Mouse (Mus musculus) left cerebral cortex, adult 2 months (tissue): ENCODE measurements around the gene Col8a2. TPM values are rescaled to one million over a fixed set of nuclear protein-coding genes. Genes with fewer than 3 reads are reported as not detected.

Experiments
- DNase-seq, 2 experiments: peaks; one replicate each; pipeline ENCODE4 v3.0.0; 2021 to 2022; ENCODE audit warnings: low spot score in 2 of 2, mixed read lengths in 1 of 2; ENCODE audit errors: extremely low spot score in 1 of 2
- H3K27ac ChIP-seq: fragments of 200-600 bp; 2 replicates; pipeline ENCODE4 v1.8.1; 2022
- H3K4me3 ChIP-seq: fragments of 200-600 bp; 2 replicates; pipeline ENCODE4 v1.8.1; 2022
- CTCF ChIP-seq: fragments of 200-600 bp; IDR thresholded peaks from 2 replicates; pipeline ENCODE4 v1.8.1; 2022; ENCODE audit warnings: antibody characterized with exemption, mild to moderate bottlenecking, moderate library complexity
- intact Hi-C: fragments of 180-260 bp; cut with DNase I; formaldehyde crosslinking; loops from one replicate; pipeline ENCODE4 v1.15.1; 2025
- total RNA-seq, 2 experiments: library from RNA; stranded (reverse); gene quantifications; 2 replicates each; pipeline ENCODE4 v1.2.3; 2021

Gene Col8a2
- total RNA-seq, 2 experiments from 2014 or later: 1.9 to 3.0 TPM

GRCm38 (mm10) chr4:126261675-126262074, 24.9 kb upstream of the Col8a2 start:
- no peak for DNase-seq
- TF ChIP-seq CTCF: no peak
- Histone ChIP-seq H3K27ac (peak overlapping the region; percentile 56), H3K4me3 (no peak overlapping the region)
- intact Hi-C loops: loop anchor here (1.0 to 5.0 kb wide), 4 partner anchors 34 to 174 kb away; no protein-coding TSS in a partner anchor

- peak; percentile 100 for TF ChIP-seq CTCF
- DNase-seq: peak; percentile 99 to 100
- intact Hi-C loops: loop anchor here (1.0 to 5.0 kb wide), 4 partner anchors 35 to 175 kb away; no protein-coding TSS in a partner anchor
- Histone ChIP-seq H3K27ac (peak within 1 kb of the TSS; percentile 89), H3K4me3 (peak within 1 kb of the TSS; percentile 76)
These were observed 24.3 kb upstream of the Col8a2 start, which contains the start of gene Trappc3 for GRCm38 (mm10) chr4:126262119-126262807. TSS of gene Trappc3 (plus strand) at chr4:126262325.

GRCm38 (mm10) chr4:126269292-126269691, 17.3 kb upstream of the Col8a2 start:
- no peak for DNase-seq
- H3K27ac ChIP-seq: no peak overlapping the region
- TF ChIP-seq CTCF: no peak
- no peak overlapping the region for H3K4me3 ChIP-seq
- intact Hi-C loops: no loop called here

- no peak overlapping the region for H3K4me3 ChIP-seq
- peak overlapping the region; percentile 40; the same call in 1 of the 2 replicates for H3K27ac ChIP-seq
These were observed 12.8 kb upstream of the Col8a2 start for GRCm38 (mm10) chr4:126273753-126274152.

GRCm38 (mm10) chr4:126275081-126275480, 11.5 kb upstream of the Col8a2 start:
- no peak for DNase-seq
- no peak for TF ChIP-seq CTCF
- no peak overlapping the region for H3K4me3 ChIP-seq
- intact Hi-C loops: no loop called here
- H3K27ac ChIP-seq: no peak overlapping the region

More at GRCm38 (mm10) chr4:126273753-126274152, 12.8 kb upstream of the Col8a2 start:
- intact Hi-C loops: no loop called here
- peak in 1 of 2 experiments; percentile 37 for DNase-seq
- peak; percentile 43 for TF ChIP-seq CTCF

- no peak overlapping the region for H3K27ac ChIP-seq
- no peak for DNase-seq
- H3K4me3 ChIP-seq: no peak overlapping the region
- no peak for TF ChIP-seq CTCF
- intact Hi-C loops: no loop called here
These were observed 10.9 kb upstream of the Col8a2 start for GRCm38 (mm10) chr4:126275681-126276131.

- intact Hi-C loops: loop anchor here (2.0 kb wide), 1 partner anchor 33 kb away; no protein-coding TSS in a partner anchor
- H3K27ac ChIP-seq: no peak overlapping the region
- H3K4me3 ChIP-seq: no peak overlapping the region
- peak; percentile 60 for TF ChIP-seq CTCF
- no peak for DNase-seq
These were observed 8.6 kb upstream of the Col8a2 start for GRCm38 (mm10) chr4:126277906-126278564.

GRCm38 (mm10) chr4:126278565-126278915, 8.1 kb upstream of the Col8a2 start:
- intact Hi-C loops: loop anchor here (2.0 kb wide), 1 partner anchor 32 kb away; no protein-coding TSS in a partner anchor
- TF ChIP-seq CTCF: no peak
- H3K27ac ChIP-seq: no peak overlapping the region
- no peak for DNase-seq
- H3K4me3 ChIP-seq: no peak overlapping the region

- intact Hi-C loops: loop anchor here (2.0 kb wide), 1 partner anchor 32 kb away; no protein-coding TSS in a partner anchor
- TF ChIP-seq CTCF: no peak
- no peak overlapping the region for H3K27ac ChIP-seq
- H3K4me3 ChIP-seq: no peak overlapping the region
- no peak for DNase-seq
These were observed 7.6 kb upstream of the Col8a2 start for GRCm38 (mm10) chr4:126278961-126279360.

- no peak for TF ChIP-seq CTCF
- no peak overlapping the region for H3K27ac ChIP-seq
- no peak overlapping the region for H3K4me3 ChIP-seq
These were observed 4.9 kb upstream of the Col8a2 start for GRCm38 (mm10) chr4:126281706-126282105.

GRCm38 (mm10) chr4:126283582-126283981, 3.0 kb upstream of the Col8a2 start:
- no peak for TF ChIP-seq CTCF
- Histone ChIP-seq H3K27ac (no peak overlapping the region), H3K4me3 (no peak overlapping the region)
- DNase-seq: no peak
- intact Hi-C loops: no loop called here

More at GRCm38 (mm10) chr4:126281706-126282105, 4.9 kb upstream of the Col8a2 start:
- intact Hi-C loops: no loop called here
- DNase-seq: no peak
